Mouse (Mus musculus): Measurements from ENCODE around the gene Rdx. TPM values are rescaled to one million over a fixed set of nuclear protein-coding genes. Genes with fewer than 3 reads are reported as not detected.

The Rdx gene
- polyA plus RNA-seq (2016; fragmentation: Nextera tagmentation; extraction: Ambion mirVana): 148 and 155 TPM in 2 replicates

- no peaks in the 10 kb centered on the region for H3K27me3 ChIP-seq
- peak; percentile 39 for ATAC-seq (ENCODE audit: low FRiP score)
- peak within 1 kb of the TSS; percentile 64 for H3K4me2 ChIP-seq (replicated peaks)
- no peaks in the 10 kb centered on the region for H3K9me3 ChIP-seq (replicated peaks)
- H3K27ac ChIP-seq: peak within 1 kb of the TSS; percentile 99
- peak within 1 kb of the TSS; percentile 92 for H3K4me3 ChIP-seq
- peak within 1 kb of the TSS; percentile 98 for H3K9ac ChIP-seq
- peaks cover 25% of the 10 kb centered on the region for H3K4me1 ChIP-seq
- 2% methylated on average over 17 of the region's 17 CpGs for WGBS
- no peaks in the 10 kb centered on the region for H3K36me3 ChIP-seq
Observed at GRCm38 (mm10) chr9:52047129-52047820, at the start of gene Rdx. Rdx (plus strand) TSS chr9:52047173.

- H3K36me3 ChIP-seq: no peaks in the 10 kb centered on the region
- H3K27me3 ChIP-seq: no peaks in the 10 kb centered on the region
- 73% methylated on average over 4 of the region's 4 CpGs for WGBS
- peaks cover 4% of the 10 kb centered on the region; the same call in 1 of the 2 replicates for H3K9me3 ChIP-seq (replicated peaks)
- no peak overlapping the region for H3K9ac ChIP-seq
- no peak for ATAC-seq (ENCODE audit: low FRiP score)
- no peak overlapping the region for H3K4me3 ChIP-seq
- no peaks in the 10 kb centered on the region for H3K4me1 ChIP-seq
- H3K4me2 ChIP-seq (replicated peaks): no peak overlapping the region
- H3K27ac ChIP-seq: no peak overlapping the region
Observed at GRCm38 (mm10) chr9:52003501-52003900, 43.5 kb upstream of the Rdx start.

GRCm38 (mm10) chr9:52007341-52007740 lies 39.6 kb upstream of the Rdx start:
- ATAC-seq (ENCODE audit: low FRiP score): no peak
- 28% methylated on average over 2 of the region's 2 CpGs for WGBS

GRCm38 (mm10) chr9:52008511-52008910 lies 38.5 kb upstream of the Rdx start:
- 83% methylated on average over 1 of the region's 1 CpGs for WGBS
- Histone ChIP-seq H3K27ac (no peak overlapping the region), H3K4me2 (replicated peaks) (no peak overlapping the region), H3K36me3 (no peaks in the 10 kb centered on the region), H3K27me3 (no peaks in the 10 kb centered on the region), H3K9ac (no peak overlapping the region), H3K4me1 (no peaks in the 10 kb centered on the region), H3K4me3 (no peak overlapping the region), H3K9me3 (replicated peaks) (no peaks in the 10 kb centered on the region)
- no peak for ATAC-seq (ENCODE audit: low FRiP score)

More at GRCm38 (mm10) chr9:52007341-52007740, 39.6 kb upstream of the Rdx start:
- no peak overlapping the region for H3K27ac ChIP-seq
- no peak overlapping the region for H3K4me2 ChIP-seq (replicated peaks)
- no peaks in the 10 kb centered on the region for H3K9me3 ChIP-seq (replicated peaks)
- H3K4me3 ChIP-seq: no peak overlapping the region
- H3K9ac ChIP-seq: no peak overlapping the region
- no peaks in the 10 kb centered on the region for H3K4me1 ChIP-seq
- no peaks in the 10 kb centered on the region for H3K36me3 ChIP-seq
- H3K27me3 ChIP-seq: no peaks in the 10 kb centered on the region

GRCm38 (mm10) chr9:52012311-52012710 lies 34.7 kb upstream of the Rdx start:
- Histone ChIP-seq H3K36me3 (no peaks in the 10 kb centered on the region), H3K27me3 (no peaks in the 10 kb centered on the region), H3K27ac (no peak overlapping the region), H3K9me3 (replicated peaks) (no peaks in the 10 kb centered on the region), H3K4me1 (no peaks in the 10 kb centered on the region), H3K4me3 (no peak overlapping the region), H3K4me2 (replicated peaks) (no peak overlapping the region), H3K9ac (no peak overlapping the region)
- WGBS: 95% methylated on average over 1 of the region's 1 CpGs
- ATAC-seq (ENCODE audit: low FRiP score): no peak

GRCm38 (mm10) chr9:52012781-52013436 lies 34.1 kb upstream of the Rdx start:
- H3K27me3 ChIP-seq: no peaks in the 10 kb centered on the region
- H3K4me1 ChIP-seq: no peaks in the 10 kb centered on the region
- WGBS: 86% methylated on average over 5 of the region's 5 CpGs
- H3K9ac ChIP-seq: no peak overlapping the region
- H3K36me3 ChIP-seq: no peaks in the 10 kb centered on the region
- no peak overlapping the region for H3K4me3 ChIP-seq
- no peak overlapping the region for H3K4me2 ChIP-seq (replicated peaks)
- no peaks in the 10 kb centered on the region for H3K9me3 ChIP-seq (replicated peaks)
- H3K27ac ChIP-seq: no peak overlapping the region
- ATAC-seq (ENCODE audit: low FRiP score): no peak

- H3K9ac ChIP-seq: no peak overlapping the region
- ATAC-seq (ENCODE audit: low FRiP score): no peak
- no peaks in the 10 kb centered on the region for H3K4me1 ChIP-seq
- H3K27me3 ChIP-seq: no peaks in the 10 kb centered on the region
- H3K4me3 ChIP-seq: no peak overlapping the region
- no peaks in the 10 kb centered on the region for H3K9me3 ChIP-seq (replicated peaks)
- 80% methylated on average over 5 of the region's 5 CpGs for WGBS
- no peaks in the 10 kb centered on the region for H3K36me3 ChIP-seq
- no peak overlapping the region for H3K4me2 ChIP-seq (replicated peaks)
- no peak overlapping the region for H3K27ac ChIP-seq
Observed at GRCm38 (mm10) chr9:52013900-52014455, 33.0 kb upstream of the Rdx start.

- ATAC-seq (ENCODE audit: low FRiP score): no peak
- H3K27me3 ChIP-seq: no peaks in the 10 kb centered on the region
- WGBS: 81% methylated on average over 3 of the region's 3 CpGs
- H3K9me3 ChIP-seq (replicated peaks): no peaks in the 10 kb centered on the region
- no peak overlapping the region for H3K4me3 ChIP-seq
- no peaks in the 10 kb centered on the region for H3K36me3 ChIP-seq
- no peaks in the 10 kb centered on the region for H3K4me1 ChIP-seq
- no peak overlapping the region for H3K27ac ChIP-seq
- no peak overlapping the region for H3K9ac ChIP-seq
- H3K4me2 ChIP-seq (replicated peaks): no peak overlapping the region
Observed at GRCm38 (mm10) chr9:52017091-52017490, 29.9 kb upstream of the Rdx start.

- Histone ChIP-seq H3K27me3 (no peaks in the 10 kb centered on the region), H3K36me3 (no peaks in the 10 kb centered on the region), H3K9ac (no peak overlapping the region), H3K4me2 (replicated peaks) (no peak overlapping the region), H3K4me1 (no peaks in the 10 kb centered on the region), H3K9me3 (replicated peaks) (no peaks in the 10 kb centered on the region), H3K4me3 (no peak overlapping the region), H3K27ac (no peak overlapping the region)
- 62% methylated on average over 2 of the region's 2 CpGs for WGBS
- ATAC-seq (ENCODE audit: low FRiP score): no peak
Observed at GRCm38 (mm10) chr9:52017824-52018223, 29.1 kb upstream of the Rdx start.

GRCm38 (mm10) chr9:52018505-52018904 lies 28.5 kb upstream of the Rdx start:
- Histone ChIP-seq H3K4me1 (no peaks in the 10 kb centered on the region), H3K27me3 (no peaks in the 10 kb centered on the region), H3K4me2 (replicated peaks) (no peak overlapping the region), H3K27ac (no peak overlapping the region), H3K36me3 (no peaks in the 10 kb centered on the region), H3K9me3 (replicated peaks) (no peaks in the 10 kb centered on the region), H3K4me3 (no peak overlapping the region), H3K9ac (no peak overlapping the region)
- WGBS: 84% methylated on average over 1 of the region's 1 CpGs
- no peak for ATAC-seq (ENCODE audit: low FRiP score)

GRCm38 (mm10) chr9:52027257-52028020 lies 19.5 kb upstream of the Rdx start:
- H3K27me3 ChIP-seq: no peaks in the 10 kb centered on the region
- H3K9ac ChIP-seq: no peak overlapping the region
- H3K4me1 ChIP-seq: peaks cover 11% of the 10 kb centered on the region
- no peak overlapping the region for H3K4me2 ChIP-seq (replicated peaks)
- no peaks in the 10 kb centered on the region for H3K9me3 ChIP-seq (replicated peaks)
- no peak overlapping the region for H3K4me3 ChIP-seq
- no peaks in the 10 kb centered on the region for H3K36me3 ChIP-seq
- 27% methylated on average over 5 of the region's 5 CpGs for WGBS
- ATAC-seq (ENCODE audit: low FRiP score): no peak
- no peak overlapping the region for H3K27ac ChIP-seq

Data from hindbrain, embryonic 12.5 days (tissue).